Mouse (Mus musculus): ENCODE results near the gene Eif3k.

DNA sequence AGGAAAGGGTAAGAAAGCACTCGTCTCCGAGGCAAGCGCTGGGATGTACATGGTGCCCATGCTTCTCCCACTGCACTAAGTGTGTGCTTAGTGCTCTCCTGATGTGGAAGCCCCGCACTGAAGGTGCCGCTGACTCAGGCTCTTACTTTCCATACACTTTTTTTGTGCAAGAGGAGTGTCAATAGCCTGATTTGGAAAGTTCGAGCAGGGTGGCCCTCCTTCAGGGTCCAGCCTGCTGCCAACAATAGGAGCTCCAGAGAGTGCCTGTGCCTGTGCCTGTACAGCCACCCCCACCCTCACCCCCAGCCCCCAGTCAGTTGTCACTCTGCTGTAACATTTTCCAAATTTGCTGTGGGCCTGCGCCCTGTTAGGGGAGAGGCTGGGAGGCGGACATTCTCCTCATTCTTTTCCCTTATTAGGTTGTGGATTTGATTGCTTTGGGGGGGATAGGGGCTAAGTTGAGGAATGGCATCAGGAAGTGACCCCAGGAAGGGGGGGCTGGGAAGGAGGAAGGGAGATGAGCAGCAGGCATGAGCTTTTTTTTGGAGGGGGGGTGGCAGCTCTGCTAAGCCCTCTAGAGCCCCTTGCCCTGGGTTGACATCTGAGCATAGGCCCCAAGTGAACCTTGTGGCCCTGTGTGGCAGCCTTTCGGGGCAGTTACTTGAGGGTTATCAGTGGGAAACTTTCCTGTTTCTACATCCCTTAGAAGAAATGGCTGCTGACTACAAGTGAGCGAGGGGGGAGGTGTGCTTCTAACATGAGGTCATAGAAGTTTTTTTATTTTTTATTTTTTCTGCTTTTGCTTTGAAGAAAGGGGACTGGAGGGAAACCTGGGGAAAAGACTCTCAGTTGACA lies 36.0 kb downstream of the Eif3k start:
- TF ChIP-seq CTCF (IDR thresholded peaks at IDR 0.05; ENCODE audit: low read depth, low read length) = no peak
- TF ChIP-seq TAL1 (conservative IDR thresholded peaks at IDR 0.05; ENCODE audit: low read depth, low read length) = no peak

All from G1E (cell line).